Mouse (Mus musculus): Measurements from ENCODE around the gene Zc3h12c.

Zc3h12c gene

DNA sequence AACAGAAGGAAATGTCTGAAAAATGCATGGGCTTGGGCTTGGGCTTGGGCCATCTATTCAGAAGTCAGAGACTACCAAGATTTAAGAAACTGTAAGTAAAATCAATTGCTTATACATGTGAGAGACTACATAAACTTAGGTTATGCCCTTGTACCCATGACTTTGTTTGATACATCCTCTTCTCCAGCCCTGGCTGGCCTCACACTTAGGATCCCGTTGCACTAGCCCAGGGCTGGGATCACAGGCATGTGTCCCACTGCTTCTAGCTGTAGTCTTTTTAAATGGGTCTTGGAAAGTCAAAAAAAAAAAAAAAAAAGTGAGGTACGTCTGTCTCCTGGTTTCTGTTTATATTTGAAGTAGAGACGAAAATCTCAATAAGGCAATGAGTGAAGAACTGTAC lies 1.3 kb downstream of the Zc3h12c start:
- in situ Hi-C loops (cut with MseI, MboI), result no loop called here

DNA sequence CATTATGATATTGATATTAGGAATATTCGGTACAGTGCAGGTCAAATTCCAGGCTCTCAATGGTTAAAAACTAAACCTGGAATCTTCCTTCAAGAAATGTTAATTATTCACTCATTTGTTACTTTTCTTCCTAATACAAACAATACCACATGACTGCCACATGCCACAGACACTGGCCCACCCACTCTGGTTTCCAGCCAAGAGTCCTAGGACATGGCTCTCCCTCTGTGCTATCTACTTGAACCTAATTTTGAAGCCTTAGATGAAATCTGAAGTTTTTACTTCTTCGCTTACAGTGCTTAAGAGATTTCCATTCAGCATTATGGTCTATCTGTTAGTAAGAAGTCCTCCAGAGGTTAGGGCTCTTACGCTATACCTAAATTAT lies 2.7 kb downstream of the Zc3h12c start:
- in situ Hi-C loops (cut with MseI, MboI), result no loop called here

DNA sequence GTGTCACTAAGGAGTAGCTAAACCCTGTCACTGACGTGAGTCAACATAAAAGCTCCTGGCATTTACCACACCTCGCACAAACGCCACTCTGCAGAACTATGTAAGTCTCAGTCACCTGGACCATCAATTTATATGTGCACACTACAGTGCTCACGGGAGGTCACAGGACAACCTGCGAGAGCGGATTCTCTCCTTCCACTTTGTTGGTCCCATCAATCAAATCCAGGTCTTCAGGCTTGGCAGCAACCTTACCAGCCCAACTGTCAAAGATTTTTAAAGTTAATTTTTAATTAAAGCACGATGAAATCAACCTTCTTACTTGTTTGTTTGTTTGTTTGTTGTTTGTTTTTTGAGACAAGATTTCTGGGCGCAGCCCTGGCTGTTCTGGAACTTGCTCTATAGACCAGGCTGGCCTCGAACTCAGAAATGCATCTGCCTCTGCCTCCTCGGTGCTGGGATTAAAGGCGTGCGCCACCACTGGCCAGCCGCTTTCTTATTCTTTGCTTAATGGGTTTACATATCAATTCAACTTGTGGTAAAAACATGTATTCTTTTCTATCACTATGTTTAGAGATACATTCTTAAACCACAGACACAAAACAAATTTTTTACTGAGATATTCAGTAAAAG lies 3.2 kb downstream of the Zc3h12c start:
- in situ Hi-C loops (cut with MseI, MboI), result no loop called here

DNA sequence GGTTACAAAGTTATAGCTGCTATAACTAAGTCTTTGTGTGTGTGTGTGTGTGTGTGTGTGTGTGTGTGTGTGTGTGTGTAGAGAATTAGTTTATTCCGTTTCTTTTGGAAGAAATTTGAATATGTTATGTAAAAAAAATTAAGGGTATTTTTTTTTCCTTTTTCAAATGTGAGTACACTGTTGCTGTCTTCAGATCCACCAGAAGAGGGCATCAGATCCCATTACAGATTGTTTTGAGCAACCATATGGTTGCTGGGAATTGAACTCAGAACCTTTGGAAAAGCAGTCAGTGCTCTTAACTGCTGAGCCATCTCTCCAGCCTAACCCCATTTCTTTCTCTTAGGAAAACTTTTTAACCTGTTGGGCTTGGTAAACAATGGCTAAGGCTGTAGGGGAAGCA lies 7.9 kb downstream of the Zc3h12c start:
- in situ Hi-C loops (cut with MseI, MboI), result no loop called here

DNA sequence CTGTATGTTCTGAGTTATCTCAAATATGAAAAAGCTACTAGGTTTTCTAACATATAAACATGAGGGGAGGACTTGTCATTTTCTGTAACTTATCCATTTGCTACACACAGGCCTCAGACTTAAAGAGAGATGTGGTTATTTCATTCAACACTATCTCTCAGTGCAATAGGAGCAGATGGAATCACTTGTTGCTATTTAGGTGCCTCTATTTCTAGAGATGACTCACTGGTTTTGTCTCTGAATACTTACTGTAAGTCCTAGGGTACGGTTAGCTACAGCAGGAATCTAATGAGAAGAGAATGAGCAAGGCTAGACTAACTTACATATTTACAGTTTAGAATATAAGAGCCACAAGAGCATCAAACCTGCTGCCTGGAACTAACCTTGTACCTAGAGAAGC lies 9.8 kb downstream of the Zc3h12c start:
- in situ Hi-C loops (cut with MseI, MboI), result no loop called here

GRCm38 (mm10) chr9:52155417-52155816 lies 13.0 kb downstream of the Zc3h12c start:
- in situ Hi-C loops (cut with MseI, MboI), result no loop called here

- in situ Hi-C loops (cut with MseI, MboI), result no loop called here
Observed at GRCm38 (mm10) chr9:52154253-52154652, 14.1 kb downstream of the Zc3h12c start.

DNA sequence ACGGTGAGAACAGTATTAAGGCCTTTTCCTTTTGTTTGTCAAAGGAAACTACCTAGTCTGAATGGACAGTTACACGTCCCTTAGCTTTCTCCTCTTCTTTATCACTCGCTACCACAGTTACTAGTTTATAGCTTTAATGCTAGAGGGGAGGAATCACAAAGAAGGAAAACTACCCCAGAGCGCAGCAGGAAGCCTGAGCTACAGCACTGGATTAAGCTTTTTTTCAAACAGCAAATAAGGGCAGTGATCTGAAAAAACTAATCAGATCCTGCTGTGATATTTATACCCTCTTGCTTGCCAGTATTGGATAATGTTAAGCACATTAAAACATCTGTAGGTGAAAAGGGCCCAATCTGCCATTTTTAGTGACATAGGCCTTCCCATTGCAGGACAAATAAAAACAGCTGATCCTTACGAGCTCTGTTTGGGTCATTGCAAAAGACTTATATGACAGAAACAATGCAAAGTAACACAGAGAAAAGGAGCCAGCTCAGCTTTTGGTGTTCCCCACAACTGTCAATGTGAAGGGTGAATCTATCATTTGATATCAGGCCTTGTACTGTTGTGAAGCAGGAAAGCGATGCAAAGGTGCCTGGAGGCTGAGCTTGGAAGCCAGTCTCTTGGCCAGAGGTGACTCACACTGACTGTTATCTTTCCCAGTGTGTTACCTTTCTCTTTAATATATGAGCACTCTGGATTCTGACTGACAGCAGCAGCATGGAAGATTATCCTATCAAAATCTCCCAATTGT lies 16.1 kb downstream of the Zc3h12c start:
- in situ Hi-C loops (cut with MseI, MboI), result no loop called here

- in situ Hi-C loops (cut with MseI, MboI), result no loop called here
Observed at GRCm38 (mm10) chr9:52149768-52150167, 18.6 kb downstream of the Zc3h12c start.

- in situ Hi-C loops (cut with MseI, MboI), result no loop called here
Observed at GRCm38 (mm10) chr9:52149286-52149685, 19.1 kb downstream of the Zc3h12c start.

DNA sequence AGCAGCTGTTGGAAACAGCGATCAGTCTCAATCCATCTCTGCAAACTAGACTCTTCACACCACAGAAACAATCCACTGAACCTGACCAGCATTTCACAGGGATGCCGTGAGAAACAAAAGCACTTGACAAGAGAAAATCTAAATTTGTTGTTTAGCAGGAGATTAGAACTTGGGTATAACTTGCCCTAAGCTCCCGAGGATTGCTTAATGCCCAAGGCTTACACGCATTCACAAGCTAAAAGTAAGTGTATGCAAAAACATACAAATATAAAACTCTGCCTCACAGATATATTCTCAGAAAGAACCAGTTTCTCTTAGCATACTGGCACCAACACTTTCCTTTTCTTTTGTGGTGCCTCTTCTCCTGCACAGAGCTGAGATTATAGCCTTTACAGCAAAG lies 19.5 kb downstream of the Zc3h12c start:
- in situ Hi-C loops (cut with MseI, MboI), result no loop called here

- in situ Hi-C loops (cut with MseI, MboI), result no loop called here
Observed at GRCm38 (mm10) chr9:52148311-52148710, 20.1 kb downstream of the Zc3h12c start.

DNA sequence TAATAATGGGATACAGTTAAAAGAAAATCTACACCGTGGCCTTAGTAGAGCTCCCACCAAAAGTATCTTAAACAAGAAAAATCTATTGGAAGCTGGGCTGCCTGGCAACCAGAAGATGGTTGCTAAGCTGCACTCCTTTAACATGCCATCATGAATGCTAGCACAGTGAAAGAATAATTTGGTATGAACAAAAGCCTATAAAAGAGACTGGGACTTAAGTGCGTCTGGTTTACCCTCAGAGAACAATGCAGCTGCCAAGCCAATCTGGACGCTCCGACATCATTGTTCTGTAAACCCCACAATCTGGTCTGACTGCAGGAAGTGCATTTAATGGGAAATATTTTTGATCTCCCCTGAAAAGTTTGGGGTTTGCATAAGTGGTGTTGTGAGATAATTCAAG lies 22.1 kb downstream of the Zc3h12c start:
- in situ Hi-C loops (cut with MseI, MboI), result no loop called here

GRCm38 (mm10) chr9:52132771-52133170 lies 35.6 kb downstream of the Zc3h12c start:
- in situ Hi-C loops (cut with MseI, MboI), result loop anchor here (10.0 kb wide), 1 partner anchor 152 kb away; no protein-coding TSS in a partner anchor

DNA sequence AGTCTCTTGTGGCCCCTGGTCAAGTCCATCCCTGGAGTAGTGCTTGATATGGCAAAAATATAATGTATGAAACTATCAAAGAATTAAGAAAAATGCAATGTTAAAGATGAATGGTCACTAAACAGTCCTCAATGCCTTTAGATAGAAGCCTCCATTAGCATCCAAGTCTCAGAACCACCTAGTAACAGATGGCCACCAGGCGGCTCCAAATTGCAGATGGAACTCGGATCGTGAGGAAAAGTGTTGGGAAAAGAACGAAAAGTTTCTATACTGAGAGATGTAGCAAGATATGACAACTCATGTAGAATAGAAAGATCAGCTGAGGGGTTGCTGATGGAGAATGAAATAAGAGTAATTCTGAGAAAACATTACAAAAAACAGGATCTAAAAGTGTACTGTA lies 38.0 kb downstream of the Zc3h12c start:
- in situ Hi-C loops (cut with MseI, MboI), result loop anchor here (10.0 kb wide), 1 partner anchor 154 kb away; no protein-coding TSS in a partner anchor

- in situ Hi-C loops (cut with MseI, MboI), result no loop called here
Observed at GRCm38 (mm10) chr9:52125225-52125624, 43.1 kb downstream of the Zc3h12c start.

- in situ Hi-C loops (cut with MseI, MboI), result no loop called here
Observed at GRCm38 (mm10) chr9:52119212-52119611, 49.2 kb downstream of the Zc3h12c start.

DNA sequence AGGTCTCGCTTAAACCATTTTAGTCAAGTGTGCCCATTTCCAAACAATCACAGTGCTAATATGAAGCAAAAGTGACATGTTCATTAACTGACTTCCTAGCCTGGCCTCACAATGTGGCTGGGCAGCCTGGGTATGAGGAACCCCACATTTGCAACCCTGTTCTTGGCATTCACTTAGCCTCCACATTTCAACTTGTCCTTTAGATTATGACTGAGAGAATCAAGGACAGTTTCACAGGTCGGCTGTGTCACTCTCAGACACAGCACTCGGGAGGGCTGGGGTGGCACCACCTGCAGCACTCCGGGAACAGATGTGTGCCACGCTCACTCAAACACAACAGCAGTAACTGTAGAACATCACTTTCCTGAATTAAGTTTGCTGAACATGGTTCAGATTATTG lies 55.3 kb downstream of the Zc3h12c start:
- in situ Hi-C loops (cut with MseI, MboI), result no loop called here

DNA sequence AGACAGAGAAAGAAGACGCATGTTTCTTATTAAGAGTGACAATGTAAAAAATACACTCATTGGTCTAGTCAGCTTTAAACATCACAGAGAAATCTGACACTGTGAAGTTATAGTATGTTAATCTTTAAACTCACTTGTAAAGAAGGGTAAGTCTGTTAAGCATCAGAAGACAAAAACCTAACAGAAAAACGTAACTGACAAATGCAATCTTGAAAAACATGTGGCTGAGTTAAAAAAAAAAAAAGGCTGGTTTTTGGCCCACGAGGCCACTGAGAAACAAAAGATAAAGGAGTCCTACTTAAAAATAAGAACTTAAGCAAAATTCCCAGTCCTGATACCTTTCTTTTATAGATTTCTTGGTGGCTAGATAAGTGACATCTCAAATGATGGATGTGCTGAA lies 57.6 kb downstream of the Zc3h12c start:
- in situ Hi-C loops (cut with MseI, MboI), result no loop called here

DNA sequence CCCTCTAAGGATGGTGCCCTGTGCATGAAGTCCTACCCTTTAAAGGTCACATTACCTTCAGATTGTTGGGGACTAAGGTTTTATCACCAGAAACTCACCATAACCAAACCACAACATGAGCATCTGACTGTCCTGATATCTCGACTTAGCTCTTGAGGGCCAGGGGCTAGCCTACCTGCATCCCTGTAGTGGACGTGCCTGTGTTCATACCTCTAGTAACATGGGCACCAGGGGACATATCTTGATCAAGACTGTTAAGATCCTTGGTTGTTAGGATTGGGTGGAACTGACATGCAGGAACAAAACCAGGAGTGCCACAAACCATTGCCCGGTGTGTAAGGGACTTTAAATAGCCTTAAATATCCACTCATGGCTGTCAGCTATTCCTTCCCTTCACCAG lies 61.2 kb downstream of the Zc3h12c start:
- in situ Hi-C loops (cut with MseI, MboI), result no loop called here

- in situ Hi-C loops (cut with MseI, MboI), result no loop called here
Observed at GRCm38 (mm10) chr9:52105423-52105822, 62.9 kb downstream of the Zc3h12c start.

- in situ Hi-C loops (cut with MseI, MboI), result no loop called here
Observed at GRCm38 (mm10) chr9:52104225-52104615, 64.2 kb downstream of the Zc3h12c start.

DNA sequence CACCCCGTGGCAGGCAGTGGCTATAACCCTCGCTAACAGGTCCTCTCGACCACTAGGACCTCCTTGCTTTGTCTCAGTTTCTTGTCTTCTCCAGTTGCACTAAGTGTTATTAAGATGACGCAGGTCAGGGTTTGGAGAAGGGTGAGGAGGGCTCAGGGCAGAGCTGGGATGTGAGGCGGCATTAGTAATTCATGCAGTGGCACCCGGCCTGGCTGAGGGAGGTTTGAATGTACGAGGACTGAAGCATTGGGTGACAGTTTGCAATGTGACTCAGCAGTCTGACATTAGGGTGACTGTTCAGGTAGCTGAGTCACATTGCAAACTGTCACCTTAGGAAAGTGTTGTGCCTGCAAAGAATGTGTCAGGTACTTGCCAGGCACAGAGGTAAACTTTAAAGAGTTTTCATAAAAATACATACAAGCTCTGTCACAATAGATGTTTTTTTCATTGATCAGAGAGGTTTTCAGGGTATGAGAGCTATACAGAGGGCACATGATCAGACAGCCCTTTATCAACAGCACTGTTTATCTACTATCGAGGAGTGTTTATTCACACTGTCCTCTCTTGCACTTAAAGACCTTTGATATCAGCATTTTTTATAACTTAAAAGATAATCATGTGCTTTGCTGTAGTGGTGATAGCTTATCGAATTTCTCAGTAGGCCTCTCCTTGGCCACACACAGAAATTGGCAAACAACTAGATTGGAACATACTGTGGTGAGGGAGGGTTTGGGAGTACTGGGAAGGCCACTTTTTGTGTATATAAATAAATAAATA lies 64.7 kb downstream of the Zc3h12c start:
- in situ Hi-C loops (cut with MseI, MboI), result no loop called here

Measured in mouse trophoblast stem cell (cell line).